Mouse (Mus musculus) spleen, postnatal 0 days (tissue): Measurements from ENCODE around the gene Zscan10. TPM values are rescaled to one million over a fixed set of nuclear protein-coding genes. Genes with fewer than 3 reads are reported as not detected.

Experiments used
- polyA plus RNA-seq: library from polyadenylated mRNA; unstranded; fragments of >200 nt; fragmentation: Nextera tagmentation; extraction: Ambion mirVana; gene quantifications from 2 replicates; pipeline ENCODE4 v1.2.1, GENCODE M21; 2015

Gene Zscan10
- polyA plus RNA-seq: not detected in 2 replicates

DNA sequence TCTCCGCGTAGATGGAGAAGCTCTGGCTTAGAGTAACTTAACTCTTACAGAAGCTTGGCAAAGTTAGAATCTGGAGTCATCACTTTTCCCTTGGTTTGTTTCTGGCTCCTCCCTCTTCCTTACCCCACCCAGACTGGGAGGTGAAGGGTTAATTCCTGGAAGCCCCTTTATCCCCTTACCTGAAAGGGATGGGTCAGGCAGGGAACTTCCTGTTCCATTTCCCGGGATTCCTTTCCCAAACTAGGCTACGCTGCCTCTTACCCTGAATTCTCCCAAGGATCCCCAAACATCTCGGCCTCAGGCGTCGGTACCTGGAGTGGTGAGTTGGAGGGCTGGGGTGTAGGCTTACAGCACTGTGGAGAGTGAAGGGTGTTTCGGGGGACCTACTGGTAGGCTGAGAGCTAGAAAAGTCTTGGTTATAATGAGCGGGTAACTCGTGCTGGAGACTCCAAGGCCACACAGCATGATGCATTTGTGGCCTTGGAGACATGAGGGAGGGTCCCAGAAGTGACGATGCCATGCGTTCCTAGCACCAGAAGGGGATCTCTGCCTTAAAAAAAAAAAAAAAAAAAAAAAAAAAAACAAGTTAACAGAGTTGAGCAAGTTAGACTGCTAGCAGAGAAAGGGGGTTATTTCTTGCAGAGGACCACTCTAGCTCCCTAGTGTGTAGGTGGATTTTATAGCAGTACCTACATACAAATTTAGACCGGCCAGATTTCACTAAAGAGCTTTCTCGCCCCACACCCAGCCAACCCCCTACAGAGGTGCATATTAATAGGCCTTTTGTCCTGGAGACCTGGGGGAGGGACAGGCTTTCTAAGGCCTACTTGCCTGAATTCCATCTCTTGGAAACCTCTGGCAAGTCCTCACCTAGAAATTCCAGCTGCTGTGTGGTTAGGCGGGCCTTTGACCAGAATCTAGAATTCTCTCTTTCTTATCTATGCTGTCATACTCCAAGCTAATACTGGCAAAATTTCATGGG lies at the start of gene Zscan10:
TSS of gene Zscan10 (plus strand) at position 216 of the 982 bp plus-strand sequence.

DNA sequence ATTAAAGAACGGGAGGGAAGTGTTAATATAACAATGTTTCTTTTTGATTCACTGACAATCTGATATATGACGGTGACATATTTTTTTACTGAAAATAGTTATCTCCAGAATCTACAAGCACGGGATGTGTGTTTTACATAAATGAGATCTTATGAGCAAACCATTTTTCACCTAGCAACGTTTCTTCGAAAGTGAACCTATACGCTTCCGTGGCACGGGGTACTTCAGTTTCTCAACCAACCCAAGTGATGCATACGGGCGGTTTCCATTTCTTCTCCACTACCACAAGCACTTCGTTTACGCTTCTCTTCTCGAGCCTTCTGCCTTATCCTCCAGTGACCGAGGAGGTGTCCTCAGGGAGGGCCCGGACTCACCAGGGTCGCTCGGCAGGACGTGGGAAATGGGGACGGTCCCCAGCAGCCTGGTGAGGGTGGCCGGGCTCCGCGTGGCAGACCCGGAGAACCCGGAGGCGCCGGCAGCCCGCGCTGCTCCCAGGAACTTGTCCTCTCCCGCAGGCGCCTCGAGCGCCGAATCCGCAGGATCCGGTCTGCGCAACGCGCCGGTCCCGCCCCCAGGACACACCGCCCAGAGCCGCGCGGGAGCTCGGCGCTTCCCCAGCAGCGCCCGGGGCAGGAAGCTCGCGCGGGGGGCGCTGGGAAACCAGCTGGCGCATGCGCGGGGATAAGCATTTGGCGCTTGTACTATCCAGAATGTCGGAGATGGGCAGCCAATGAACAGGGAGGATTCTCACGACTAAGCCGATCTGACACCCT lies 36.9 kb upstream of the Zscan10 start, which contains the start of gene Zfp213:
TSS of gene Zfp213 (minus strand) at position 644 of the 773 bp plus-strand sequence.

GRCm38 (mm10) chr17:23598582-23599552 lies 1.8 kb upstream of the Zscan10 start, which contains the start of gene Zfp13:
Zfp13 (minus strand) TSS chr17:23599487.

GRCm38 (mm10) chr17:23644613-23645495 lies 44.2 kb downstream of the Zscan10 start, which contains the start of gene Mmp25:
Mmp25 (minus strand) TSS chr17:23645277.

GRCm38 (mm10) chr17:23660117-23660875 lies 59.6 kb downstream of the Zscan10 start, which contains the start of gene Bicdl2:
Bicdl2 (plus strand) TSS chr17:23660506.

Other genes with a start within 250 kb of the Zscan10 start
- not detected in 2 replicates for gene Vmn2r116, start 216.3 kb upstream of the Zscan10 start, polyA plus RNA-seq
- not detected in 2 replicates for gene Vmn2r117, start 121.2 kb upstream of the Zscan10 start, polyA plus RNA-seq
- gene Zfp213, start 36.6 kb upstream of the Zscan10 start, polyA plus RNA-seq: 6.9 and 8.1 TPM in 2 replicates
- gene Zfp13, start 1.4 kb upstream of the Zscan10 start, polyA plus RNA-seq: 1.9 and 2.2 TPM in 2 replicates
- 3.0 and 4.4 TPM in 2 replicates for gene Mmp25, start 44.4 kb downstream of the Zscan10 start, polyA plus RNA-seq
- 0.11 and 0.35 TPM in 2 replicates for gene Bicdl2, start 59.6 kb downstream of the Zscan10 start, polyA plus RNA-seq
- gene Hcfc1r1, start 72.7 kb downstream of the Zscan10 start, polyA plus RNA-seq: 43.1 and 43.5 TPM in 2 replicates
- 21.1 and 22.3 TPM in 2 replicates for gene Thoc6, start 73.0 kb downstream of the Zscan10 start, polyA plus RNA-seq
- 3.4 and 4.0 TPM in 2 replicates for gene Tnfrsf12a, start 76.6 kb downstream of the Zscan10 start, polyA plus RNA-seq
- gene Cldn6, start 78.4 kb downstream of the Zscan10 start, polyA plus RNA-seq: 0.11 TPM in 1 of 2 replicates, not detected in the other
- 0.08 TPM in 2 replicates for gene Cldn9, start 83.2 kb downstream of the Zscan10 start, polyA plus RNA-seq
- gene 1520401A03Rik, start 121.9 kb downstream of the Zscan10 start, polyA plus RNA-seq: 0.11 TPM in 1 of 2 replicates, not detected in the other
- 37.2 and 39.2 TPM in 2 replicates for gene Pkmyt1, start 125.5 kb downstream of the Zscan10 start, polyA plus RNA-seq
- gene Paqr4, start 140.0 kb downstream of the Zscan10 start, polyA plus RNA-seq: 10.5 and 12.2 TPM in 2 replicates
- not detected in 2 replicates for gene Kremen2, start 145.0 kb downstream of the Zscan10 start, polyA plus RNA-seq
- gene Flywch1, start 170.7 kb downstream of the Zscan10 start, polyA plus RNA-seq: 19.2 and 22.6 TPM in 2 replicates
- gene Flywch2, start 185.2 kb downstream of the Zscan10 start, polyA plus RNA-seq: 3.5 and 6.6 TPM in 2 replicates
- gene Srrm2, start 189.7 kb downstream of the Zscan10 start, polyA plus RNA-seq: 290 and 303 TPM in 2 replicates
- gene Elob, start 228.3 kb downstream of the Zscan10 start, polyA plus RNA-seq: 632 and 659 TPM in 2 replicates
- not detected in 2 replicates for gene Prss33, start 235.2 kb downstream of the Zscan10 start, polyA plus RNA-seq
- not detected in 2 replicates for gene Prss32, start 243.0 kb downstream of the Zscan10 start, polyA plus RNA-seq
- not detected in 2 replicates for gene Prss41, start 243.3 kb downstream of the Zscan10 start, polyA plus RNA-seq